Mouse (Mus musculus) splenic B cell, adult 2 months (primary cell): ENCODE data around the gene Hist1h2ab.
"Not testable (repeated sequence)": the region's sequence is repeated elsewhere in the genome, so short reads cannot be mapped to it uniquely, and the experiment has no call there.

ENCODE experiments used
- DNase-seq: peaks from one replicate; pipeline ENCODE4 v3.0.0-alpha.2; 2011; ENCODE audit warnings: low read depth, low spot score
- H3K27me3 ChIP-seq: 2 replicates; pipeline ENCODE4 v1.6.1; 2012; ENCODE audit warnings: mild to moderate bottlenecking, low read length, moderate library complexity, mixed read lengths; ENCODE audit not compliant: control insufficient read depth, poor library complexity, insufficient read depth, severe bottlenecking
- H3K36me3 ChIP-seq: 2 replicates; pipeline ENCODE4 v1.6.1; 2012; ENCODE audit warnings: mild to moderate bottlenecking, low read length, moderate library complexity, mixed read lengths; ENCODE audit not compliant: control insufficient read depth, poor library complexity, insufficient read depth, severe bottlenecking

The Hist1h2ab gene

DNA sequence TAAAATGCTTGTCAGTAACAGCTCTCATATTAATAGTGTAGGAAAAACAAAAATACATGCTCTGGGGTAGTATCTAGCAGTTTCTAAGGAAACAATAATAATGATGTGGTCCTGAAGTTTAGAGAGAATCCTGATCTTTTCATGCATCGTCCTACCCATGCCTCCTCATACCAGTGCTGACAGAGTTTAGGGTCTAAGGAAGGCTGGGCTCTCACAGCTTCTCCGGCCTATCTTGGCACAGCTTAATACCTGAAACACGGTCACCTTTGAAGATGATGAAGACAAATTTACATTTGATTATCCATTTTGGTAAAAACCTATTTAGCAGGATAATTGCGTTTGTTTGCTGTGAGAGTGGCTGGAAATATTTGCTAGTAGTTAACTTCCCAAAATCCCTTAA is 7.0 kb upstream of the Hist1h2ab start:
- H3K36me3 ChIP-seq, result 0 out of 2 replicates have a peak, but pooled peaks cover 2% of the 10 kb centered on the region
- no peaks in the 10 kb centered on the region for H3K27me3 ChIP-seq
- DNase-seq, result no peak

DNA sequence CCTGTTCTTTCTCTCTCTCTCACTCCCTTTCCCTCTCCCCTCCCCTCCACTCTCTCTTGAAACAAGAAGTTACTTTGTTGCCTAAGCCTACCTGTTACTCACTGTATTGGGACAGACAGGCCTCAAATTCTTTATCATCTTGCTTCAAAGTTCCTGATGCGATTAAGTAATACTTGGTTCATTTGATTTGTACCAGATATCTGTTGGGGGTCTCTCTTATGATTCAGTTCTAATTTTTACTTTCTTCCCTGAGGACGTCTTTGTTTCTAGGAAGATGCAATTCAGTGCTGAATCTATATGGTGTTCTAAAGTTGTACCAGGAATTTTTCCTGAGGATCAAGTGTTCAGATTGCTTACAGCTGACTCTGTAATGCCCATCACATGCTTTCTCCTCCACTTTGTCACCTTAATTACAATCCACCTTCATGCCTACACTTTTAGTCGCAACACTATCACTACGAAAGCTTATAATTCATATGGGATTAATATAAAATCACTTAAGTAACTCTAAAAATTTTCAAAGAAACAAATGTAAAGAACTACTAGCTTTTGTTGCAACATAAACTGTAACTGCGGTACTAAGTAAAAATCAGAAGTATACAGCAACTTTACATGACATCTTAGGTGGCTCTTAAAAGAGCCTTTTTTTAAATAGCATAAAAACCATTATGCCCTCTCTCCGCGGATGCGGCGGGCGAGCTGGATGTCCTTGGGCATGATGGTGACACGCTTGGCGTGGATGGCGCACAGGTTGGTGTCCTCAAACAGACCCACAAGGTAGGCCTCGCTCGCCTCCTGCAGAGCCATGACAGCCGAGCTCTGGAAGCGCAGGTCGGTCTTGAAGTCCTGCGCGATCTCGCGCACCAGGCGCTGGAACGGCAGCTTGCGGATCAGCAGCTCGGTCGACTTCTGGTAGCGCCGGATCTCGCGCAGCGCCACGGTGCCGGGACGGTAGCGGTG is 6.2 kb upstream of the Hist1h2ab start:
- Histone ChIP-seq H3K36me3 (0 out of 2 replicates have a peak, but pooled peaks cover 2% of the 10 kb centered on the region), H3K27me3 (no peaks in the 10 kb centered on the region)
- no peak for DNase-seq

DNA sequence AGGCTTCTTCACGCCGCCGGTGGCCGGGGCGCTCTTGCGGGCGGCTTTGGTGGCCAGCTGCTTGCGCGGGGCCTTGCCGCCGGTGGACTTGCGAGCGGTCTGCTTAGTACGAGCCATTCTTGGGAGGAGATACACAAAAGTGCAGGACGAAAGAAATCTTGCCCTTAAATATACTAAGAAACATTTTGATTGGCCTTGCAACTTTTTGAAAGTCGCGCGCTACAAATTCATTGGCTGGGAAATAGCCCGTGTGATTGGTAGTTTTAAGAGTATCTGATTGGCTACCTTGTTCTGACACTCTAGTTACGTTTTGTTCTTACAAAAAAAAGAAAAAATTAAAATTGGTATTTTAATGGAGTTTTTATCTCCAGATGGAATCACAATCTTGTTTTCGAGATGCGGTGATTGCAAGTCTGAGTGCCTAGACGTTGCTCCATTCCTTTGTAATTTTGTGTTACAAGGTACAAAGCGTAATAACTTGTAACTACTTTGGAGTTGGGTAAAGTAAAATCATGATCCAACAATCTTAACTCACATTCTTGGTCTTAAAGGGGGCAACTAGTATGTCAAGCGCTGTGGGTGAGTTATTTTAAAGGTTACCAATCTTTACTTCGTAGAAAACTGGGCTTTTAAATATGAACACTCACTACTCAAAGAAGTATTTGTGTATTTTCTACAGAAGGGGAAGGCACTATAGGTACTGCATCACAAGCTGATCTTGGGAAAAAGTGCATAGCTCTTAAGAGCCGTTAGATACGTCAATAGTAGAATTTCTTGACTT is 5.4 kb upstream of the Hist1h2ab start, which contains the start of gene Hist1h3c:
TSS of gene Hist1h3c (minus strand) at position 222 of the 781 bp plus-strand sequence.
- no peaks in the 10 kb centered on the region for H3K27me3 ChIP-seq
- peak; percentile 92 for DNase-seq

DNA sequence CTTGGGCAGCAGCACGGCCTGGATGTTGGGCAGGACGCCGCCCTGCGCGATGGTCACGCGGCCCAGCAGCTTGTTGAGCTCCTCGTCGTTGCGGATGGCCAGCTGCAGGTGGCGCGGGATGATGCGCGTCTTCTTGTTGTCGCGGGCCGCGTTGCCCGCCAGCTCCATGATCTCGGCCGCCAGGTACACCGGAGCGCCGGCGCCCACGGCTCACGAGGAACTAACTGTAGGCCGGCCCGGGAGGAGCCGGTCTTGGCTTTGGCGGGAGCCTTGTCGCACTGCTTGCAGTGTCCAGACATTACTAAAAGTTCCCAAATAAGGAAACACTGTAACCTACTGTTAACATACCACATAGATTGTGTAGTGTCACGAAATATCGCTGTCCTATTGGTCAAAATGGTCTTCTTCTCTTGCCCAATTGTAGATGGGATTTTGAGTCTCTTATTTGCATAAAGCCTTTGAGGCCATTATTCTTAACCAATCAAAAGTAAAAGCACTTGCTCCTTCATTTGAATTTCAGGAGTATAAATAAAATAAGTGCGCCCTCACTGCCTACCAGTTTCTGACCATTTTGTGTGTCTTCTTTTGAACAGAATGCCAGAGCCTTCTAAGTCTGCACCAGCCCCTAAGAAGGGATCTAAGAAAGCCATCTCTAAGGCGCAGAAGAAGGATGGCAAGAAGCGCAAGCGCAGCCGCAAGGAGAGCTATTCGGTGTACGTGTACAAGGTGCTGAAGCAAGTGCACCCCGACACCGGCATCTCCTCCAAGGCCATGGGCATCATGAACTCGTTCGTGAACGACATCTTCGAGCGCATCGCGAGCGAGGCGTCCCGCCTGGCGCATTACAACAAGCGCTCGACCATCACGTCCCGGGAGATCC is 4.5 kb upstream of the Hist1h2ab start, which contains the start of gene Hist1h2bb:
TSS of gene Hist1h2bb (plus strand) at position 534 of the 880 bp plus-strand sequence.
- H3K27me3 ChIP-seq, H3K36me3 ChIP-seq: not testable (repeated sequence)
- DNase-seq, result peak; percentile 94

More for the DNA sequence above, 5.4 kb upstream of the Hist1h2ab start, which contains the start of gene Hist1h3c:
- 0 out of 2 replicates have a peak, but pooled peaks cover 2% of the 10 kb centered on the region for H3K36me3 ChIP-seq

DNA sequence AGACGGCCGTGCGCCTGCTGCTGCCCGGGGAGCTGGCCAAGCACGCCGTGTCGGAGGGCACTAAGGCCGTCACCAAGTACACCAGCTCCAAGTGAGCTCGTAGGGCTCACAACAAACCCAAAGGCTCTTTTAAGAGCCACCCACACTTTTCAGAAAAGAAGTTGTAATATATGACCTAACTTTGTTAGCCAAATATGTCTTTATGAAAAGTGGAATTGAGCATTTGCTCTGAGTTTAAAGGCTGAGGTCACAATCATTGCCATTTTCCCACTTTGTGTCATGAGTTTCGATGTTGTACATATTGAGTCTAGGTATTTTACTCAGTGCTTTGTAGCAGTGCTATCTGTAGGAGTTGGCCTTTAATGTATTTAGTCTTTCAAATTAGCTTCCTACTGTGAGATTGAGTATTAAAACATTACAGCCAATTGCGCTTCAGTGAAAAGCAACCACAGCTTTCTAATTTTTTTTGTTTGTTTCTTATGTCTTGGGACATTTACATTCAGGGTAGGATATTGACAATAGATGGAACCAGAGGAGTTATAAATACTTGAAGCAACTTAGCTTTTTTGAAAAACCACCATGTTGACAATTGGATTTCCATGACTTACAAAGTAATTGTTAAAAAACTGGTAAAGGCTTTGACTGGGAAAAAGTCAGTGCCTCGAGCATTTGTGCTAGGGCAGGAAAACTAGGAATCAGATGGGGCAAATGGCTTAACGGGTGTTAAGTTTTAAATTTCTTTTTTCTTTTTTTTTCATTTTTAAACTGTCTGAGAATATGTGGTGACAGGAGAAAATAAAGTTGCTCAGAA is 3.6 kb upstream of the Hist1h2ab start:
- H3K27me3 ChIP-seq, result no peaks in the 10 kb centered on the region
- DNase-seq, result peak; percentile 37

DNA sequence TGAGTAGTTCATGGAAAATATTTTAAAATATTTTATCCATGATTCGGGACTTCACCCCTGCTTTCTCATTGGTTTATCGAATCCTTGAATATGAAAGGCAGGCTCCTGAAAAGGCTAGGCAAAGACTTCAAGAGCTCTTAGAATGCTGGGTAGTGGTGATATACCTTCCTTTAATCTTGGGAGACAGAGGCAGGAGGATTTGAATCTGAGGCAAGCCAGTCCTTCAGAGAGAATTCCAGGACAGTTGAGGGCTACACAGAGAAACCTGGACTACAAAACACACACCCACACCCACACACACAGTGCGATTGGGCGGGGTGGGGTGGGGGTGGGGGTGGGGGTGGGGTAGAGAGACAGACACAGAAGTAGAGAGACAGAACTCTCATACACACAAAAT is 3.0 kb upstream of the Hist1h2ab start:
- DNase-seq, result no peak
- no peaks in the 10 kb centered on the region for H3K36me3 ChIP-seq
- no peaks in the 10 kb centered on the region for H3K27me3 ChIP-seq

More for the DNA sequence above, 3.6 kb upstream of the Hist1h2ab start:
- H3K36me3 ChIP-seq, result 0 out of 2 replicates have a peak, but pooled peaks cover 1% of the 10 kb centered on the region

DNA sequence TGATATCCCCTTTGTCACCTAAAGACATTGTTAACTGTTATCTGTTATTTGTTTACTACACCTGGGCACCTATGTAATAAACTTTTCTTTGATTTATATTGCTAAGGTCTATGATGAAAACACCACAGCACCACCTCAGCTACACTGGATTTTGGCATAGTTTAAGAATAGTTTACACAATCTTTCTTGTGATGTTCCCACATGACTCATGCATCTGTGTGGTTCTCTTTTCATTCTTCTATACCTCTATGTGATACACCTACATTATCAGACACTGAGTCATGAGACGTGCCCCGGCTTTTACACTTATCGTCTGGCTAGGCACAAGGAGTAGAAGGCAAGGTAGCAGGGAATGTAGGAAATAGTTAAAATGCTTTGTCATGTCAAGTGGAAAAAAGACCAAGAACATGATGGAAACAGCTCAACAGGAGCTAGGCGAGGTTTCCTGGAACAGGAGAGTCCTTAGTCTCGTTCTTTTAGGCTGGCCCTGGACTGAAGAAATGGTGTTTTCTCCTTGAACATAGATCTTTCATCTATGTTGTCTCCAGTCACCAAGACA is 1.3 kb upstream of the Hist1h2ab start:
- no peak for DNase-seq
- Histone ChIP-seq H3K36me3 (no peaks in the 10 kb centered on the region), H3K27me3 (no peaks in the 10 kb centered on the region)

DNA sequence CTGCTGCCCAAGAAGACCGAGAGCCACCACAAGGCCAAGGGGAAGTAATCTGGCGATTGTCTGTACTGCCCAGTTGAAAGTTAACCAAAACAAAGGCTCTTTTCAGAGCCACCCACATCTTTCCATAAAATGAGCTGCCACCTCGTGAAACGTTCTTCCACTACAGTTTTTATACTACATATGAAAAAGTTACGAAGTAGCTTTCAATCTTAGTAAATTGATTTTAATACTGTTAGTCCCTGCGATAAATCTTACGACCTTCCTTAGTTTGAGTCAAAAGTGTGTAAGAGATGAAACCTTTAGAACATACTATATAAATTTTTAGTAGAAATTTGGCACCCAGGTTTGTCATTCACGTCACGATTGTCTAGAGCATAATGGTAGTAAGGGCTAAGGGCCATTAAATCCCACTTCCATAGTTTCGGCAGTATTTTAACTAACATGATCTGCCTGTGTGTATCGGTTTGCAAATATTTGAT is 591 bp downstream of the Hist1h2ab start:
- peak; percentile 47 for DNase-seq
- no peaks in the 10 kb centered on the region for H3K27me3 ChIP-seq
- no peaks in the 10 kb centered on the region for H3K36me3 ChIP-seq

DNA sequence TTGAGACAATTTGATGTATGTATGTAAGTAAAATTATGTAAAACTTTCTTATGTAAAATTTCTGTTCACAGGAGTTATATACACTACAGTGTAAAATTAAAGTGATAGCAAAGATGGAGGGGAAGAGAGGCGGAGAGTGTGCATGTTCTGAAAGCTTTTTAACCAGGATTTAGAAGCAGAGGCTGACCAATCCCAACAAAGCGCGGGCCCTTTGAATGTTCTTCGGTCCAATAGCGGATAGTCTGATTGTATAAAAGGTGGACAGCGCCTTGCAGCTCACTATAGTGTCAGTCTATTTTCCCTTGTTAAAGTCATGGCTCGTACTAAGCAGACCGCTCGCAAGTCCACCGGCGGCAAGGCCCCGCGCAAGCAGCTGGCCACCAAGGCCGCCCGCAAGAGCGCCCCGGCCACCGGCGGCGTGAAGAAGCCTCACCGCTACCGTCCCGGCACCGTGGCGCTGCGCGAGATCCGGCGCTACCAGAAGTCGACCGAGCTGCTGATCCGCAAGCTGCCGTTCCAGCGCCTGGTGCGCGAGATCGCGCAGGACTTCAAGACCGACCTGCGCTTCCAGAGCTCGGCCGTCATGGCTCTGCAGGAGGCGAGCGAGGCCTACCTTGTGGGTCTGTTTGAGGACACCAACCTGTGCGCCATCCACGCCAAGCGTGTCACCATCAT is 1.3 kb downstream of the Hist1h2ab start, which contains the start of gene Hist1h3b:
TSS of gene Hist1h3b (plus strand) at position 201 of the 675 bp plus-strand sequence.
- peak; percentile 90 for DNase-seq
- H3K27me3 ChIP-seq, H3K36me3 ChIP-seq: not testable (repeated sequence)

DNA sequence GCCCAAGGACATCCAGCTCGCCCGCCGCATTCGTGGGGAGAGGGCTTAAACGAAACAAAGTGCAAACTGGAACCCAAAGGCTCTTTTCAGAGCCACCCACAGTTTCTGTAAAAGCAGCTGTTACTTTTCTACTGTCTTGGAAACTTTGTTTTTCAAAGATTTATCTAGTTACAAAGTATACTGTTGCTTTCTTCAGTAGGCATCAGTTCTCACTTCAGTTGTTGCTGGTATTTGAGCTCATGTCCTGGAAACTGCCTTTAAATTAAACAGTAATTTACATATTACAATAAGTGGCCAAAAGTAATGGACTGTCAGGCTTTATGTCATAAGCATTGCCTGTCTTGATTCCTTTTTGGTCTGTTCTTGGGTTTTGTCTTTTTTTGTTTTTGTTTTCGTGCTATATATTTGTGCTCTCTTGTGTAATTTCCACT is 1.8 kb downstream of the Hist1h2ab start:
- H3K27me3 ChIP-seq, result no peaks in the 10 kb centered on the region
- no peak for DNase-seq
- no peaks in the 10 kb centered on the region for H3K36me3 ChIP-seq

DNA sequence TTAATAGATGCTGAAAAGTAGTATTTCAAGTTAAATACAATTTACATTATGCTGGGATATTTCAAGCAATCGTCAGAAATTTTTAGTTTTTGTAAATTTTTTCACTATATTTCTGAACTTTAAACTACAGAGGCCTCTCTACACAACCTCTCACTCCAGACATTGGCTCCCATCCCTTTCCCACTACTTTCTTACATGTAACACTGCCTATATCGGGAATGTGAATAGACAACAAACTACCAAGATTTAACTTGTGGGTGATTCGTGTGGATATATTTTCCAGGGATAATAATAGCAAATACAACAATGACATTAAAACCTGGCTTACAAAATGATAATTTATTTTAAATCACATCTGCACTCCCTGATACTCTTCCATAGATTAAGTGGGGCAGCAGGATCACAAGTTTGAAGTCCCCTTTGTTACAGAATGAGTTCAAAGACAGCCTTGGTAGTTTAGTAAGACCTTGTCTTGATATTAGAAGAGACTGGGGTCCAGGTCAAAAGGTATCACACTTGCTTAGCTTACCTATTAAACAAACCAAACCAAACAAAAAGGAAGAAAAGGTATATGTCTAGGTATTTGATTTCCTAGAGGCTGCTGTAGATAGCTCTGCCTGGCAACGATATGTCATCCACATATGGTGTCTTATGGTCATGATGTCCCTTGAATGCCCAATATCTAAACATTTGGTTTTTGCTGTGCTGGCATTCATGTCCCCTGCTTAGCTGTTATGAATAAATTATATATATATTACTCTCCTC is 2.6 kb downstream of the Hist1h2ab start:
- no peak for DNase-seq
- H3K27me3 ChIP-seq, result no peaks in the 10 kb centered on the region
- H3K36me3 ChIP-seq, result no peaks in the 10 kb centered on the region

DNA sequence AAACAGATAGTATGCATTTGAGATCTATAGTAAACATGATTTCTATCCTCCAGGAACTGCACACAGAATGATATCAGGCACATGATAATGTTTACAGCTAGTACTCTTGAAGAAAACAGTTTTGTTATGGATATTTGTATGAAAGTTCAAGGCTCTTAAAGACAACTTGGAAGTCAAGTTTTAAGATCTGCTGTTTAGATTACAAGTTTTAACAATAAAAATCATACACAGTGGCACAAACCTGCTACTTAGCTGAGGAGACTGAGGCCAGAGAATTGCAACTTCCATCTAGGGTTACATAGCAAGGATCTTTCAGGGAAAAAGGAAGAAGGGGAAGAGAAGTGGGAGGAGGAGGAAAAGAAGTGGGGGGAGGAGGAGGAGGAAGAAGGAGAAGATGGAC is 4.1 kb downstream of the Hist1h2ab start:
- Histone ChIP-seq H3K36me3 (no peaks in the 10 kb centered on the region), H3K27me3 (no peaks in the 10 kb centered on the region)
- DNase-seq, result no peak
